Mouse (Mus musculus) cerebellum, adult 9-11 months (tissue): ENCODE measurements around the gene Ugt1a10.
A peak's percentile ranks its signal among the peaks of the same experiment; 100 is the strongest.
"Not testable (repeated sequence)": the region's sequence is repeated elsewhere in the genome, so short reads cannot be mapped to it uniquely, and the experiment has no call there.

ENCODE experiments used
- DNase-seq: peaks from one replicate; pipeline ENCODE4 v3.0.0; 2022

Gene Ugt1a10

GRCm38 (mm10) chr1:88143966-88144675, 88.9 kb downstream of the Ugt1a10 start:
- peak; percentile 20 for DNase-seq

- not testable (repeated sequence) for DNase-seq
Measured at GRCm38 (mm10) chr1:88145278-88145677, 90.1 kb downstream of the Ugt1a10 start.

GRCm38 (mm10) chr1:88150133-88150532, 94.9 kb downstream of the Ugt1a10 start:
- not testable (repeated sequence) for DNase-seq

- DNase-seq = peak; percentile 11
Measured at GRCm38 (mm10) chr1:88158430-88158829, 103.2 kb downstream of the Ugt1a10 start.

GRCm38 (mm10) chr1:88165711-88166110, 110.5 kb downstream of the Ugt1a10 start, which contains the start of gene Ugt1a5:
Gene Ugt1a5, plus strand, starts transcription at chr1:88166012.
- no peak for DNase-seq

- DNase-seq = not testable (repeated sequence)
Measured at GRCm38 (mm10) chr1:88172190-88172589, 117.0 kb downstream of the Ugt1a10 start.

- DNase-seq = no peak
Measured at GRCm38 (mm10) chr1:88179657-88180056, 124.5 kb downstream of the Ugt1a10 start.

- DNase-seq = no peak
Measured at GRCm38 (mm10) chr1:88186325-88186935, 131.2 kb downstream of the Ugt1a10 start.

- no peak for DNase-seq
Measured at GRCm38 (mm10) chr1:88192136-88192535, 136.9 kb downstream of the Ugt1a10 start.

- DNase-seq = no peak
Measured at GRCm38 (mm10) chr1:88195687-88196086, 140.5 kb downstream of the Ugt1a10 start.

GRCm38 (mm10) chr1:88197443-88197842, 142.3 kb downstream of the Ugt1a10 start:
- DNase-seq = no peak

GRCm38 (mm10) chr1:88199996-88200395, 144.8 kb downstream of the Ugt1a10 start:
- DNase-seq = peak; percentile 68

GRCm38 (mm10) chr1:88200456-88200855, 145.3 kb downstream of the Ugt1a10 start, which contains the start of gene Ugt1a2:
Gene Ugt1a2, plus strand, starts transcription at chr1:88200601.
- DNase-seq = no peak

GRCm38 (mm10) chr1:88205294-88205922, 150.2 kb downstream of the Ugt1a10 start, which contains the start of gene Dnajb3:
Gene Dnajb3, minus strand, starts transcription at chr1:88205782.
- DNase-seq = peak; percentile 90

GRCm38 (mm10) chr1:88206843-88207479, 151.8 kb downstream of the Ugt1a10 start:
- DNase-seq = no peak

- no peak for DNase-seq
Measured at GRCm38 (mm10) chr1:88211812-88212211, 156.6 kb downstream of the Ugt1a10 start, which contains the start of gene Ugt1a1. Gene Ugt1a1, plus strand, starts transcription at chr1:88211959.

- DNase-seq = no peak
Measured at GRCm38 (mm10) chr1:88212341-88213045, 157.3 kb downstream of the Ugt1a10 start.

GRCm38 (mm10) chr1:88213061-88213460, 157.9 kb downstream of the Ugt1a10 start:
- no peak for DNase-seq

- no peak for DNase-seq
Measured at GRCm38 (mm10) chr1:88213766-88214461, 158.7 kb downstream of the Ugt1a10 start.

GRCm38 (mm10) chr1:88214462-88214952, 159.3 kb downstream of the Ugt1a10 start:
- DNase-seq = no peak
